Comparison of ENCODE assay signal across 13 mouse cellular contexts in the genomic region with DNA sequence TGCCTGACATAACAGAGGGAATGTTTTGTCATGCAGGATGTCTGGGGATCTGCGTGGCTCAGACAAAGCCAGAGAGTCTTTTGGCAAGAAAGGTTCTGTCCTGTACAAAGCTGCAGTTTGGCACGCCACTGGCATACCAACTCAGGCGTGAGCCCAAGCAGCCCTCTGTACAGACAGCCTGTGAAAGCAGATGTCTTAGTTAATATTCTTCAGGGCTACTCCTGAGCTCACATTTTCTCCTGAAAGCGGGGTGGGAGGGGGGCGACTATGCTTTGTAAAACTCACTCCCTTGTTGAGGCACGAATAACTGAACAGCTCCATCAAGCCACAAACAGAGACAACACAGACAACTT. TPM values are rescaled to one million over a fixed set of nuclear protein-coding genes. Genes with fewer than 3 reads are reported as not detected.
DNase-seq lines count a peak whose midpoint lies in the region; ATAC-seq and TF ChIP-seq lines count a peak whose summit lies in the region.
"Had no signal": no experiment of that assay in that cellular context is flagged by ENCODE, and none has a peak within 500 bp of the region (broad histone marks: within the 10 kb centered on the region; RNA-seq: fewer than 3 reads in every experiment).

No protein-coding gene starts in this region.

- no peak for TF ChIP-seq CTCF in midbrain, postnatal 0 days (IDR thresholded peaks at IDR 0.05)

- 74% methylated on average over 6 of the region's 6 CpGs for WGBS in forebrain, embryonic 11.5 days
- WGBS in forebrain, embryonic 10.5 days = 82% methylated on average over 6 of the region's 6 CpGs
- 40% methylated on average over 6 of the region's 6 CpGs for WGBS in hindbrain, embryonic 13.5 days
- 26% methylated on average over 6 of the region's 6 CpGs for WGBS in midbrain, postnatal 0 days

- H3K4me1 ChIP-seq in forebrain, embryonic 11.5 days (replicated peaks; ENCODE audit: control insufficient read depth, insufficient read depth, low read length) = no peaks in the 10 kb centered on the region
- H3K4me1 ChIP-seq in forebrain, embryonic 10.5 days = peaks cover 11% of the 10 kb centered on the region
- peaks cover 19% of the 10 kb centered on the region for H3K4me1 ChIP-seq in hindbrain, embryonic 13.5 days (replicated peaks)
- no peaks in the 10 kb centered on the region for H3K4me1 ChIP-seq in midbrain, postnatal 0 days (ENCODE audit: insufficient read depth, low read length)

- no peak overlapping the region for H3K9ac ChIP-seq in forebrain, embryonic 11.5 days (ENCODE audit: low read length)
- H3K9ac ChIP-seq in hindbrain, embryonic 13.5 days = 0 out of 2 replicates have a peak overlapping the region, but pooled peaks have one; percentile 8
- H3K9ac ChIP-seq in midbrain, postnatal 0 days (replicated peaks; ENCODE audit: low read length, poor library complexity, severe bottlenecking) = no peak overlapping the region

- DNase-seq in forebrain, embryonic 11.5 days (ENCODE audit: low spot score) = no peak
- DNase-seq in forebrain, embryonic 10.5 days (ENCODE audit: extremely low spot score, low spot score) = no peak
- peak; percentile 54 for DNase-seq in brain, adult 2 months (ENCODE audit: low read depth, low spot score)
- peak; percentile 94 for DNase-seq in midbrain, postnatal 0 days (ENCODE audit: low spot score)
- DNase-seq in heart, postnatal 10 days = no peak
- no peak for DNase-seq in adrenal gland, postnatal 14 days
- no peak for DNase-seq in kidney, adult 8-10 months
- DNase-seq: adrenal gland, postnatal 25 days; B cell, adult 2 months; kidney, postnatal 4 days; liver had no signal

- H3K27me3 ChIP-seq in forebrain, embryonic 11.5 days (ENCODE audit: control insufficient read depth, insufficient read depth, low read length) = no peaks in the 10 kb centered on the region
- no peaks in the 10 kb centered on the region for H3K27me3 ChIP-seq in forebrain, embryonic 10.5 days (ENCODE audit: poor library complexity, severe bottlenecking)
- no peaks in the 10 kb centered on the region for H3K27me3 ChIP-seq in hindbrain, embryonic 13.5 days
- no peaks in the 10 kb centered on the region for H3K27me3 ChIP-seq in midbrain, postnatal 0 days (ENCODE audit: insufficient read depth, low read length)

- H3K27ac ChIP-seq in forebrain, embryonic 11.5 days (ENCODE audit: low read depth, low read length) = no peak overlapping the region
- no peak overlapping the region for H3K27ac ChIP-seq in forebrain, embryonic 10.5 days
- H3K27ac ChIP-seq in hindbrain, embryonic 13.5 days = peak overlapping the region; percentile 91
- H3K27ac ChIP-seq in midbrain, postnatal 0 days (ENCODE audit: low read depth, low read length) = peak overlapping the region; percentile 70

- no peaks in the 10 kb centered on the region for H3K36me3 ChIP-seq in forebrain, embryonic 11.5 days (ENCODE audit: control insufficient read depth, insufficient read depth, low read length)
- H3K36me3 ChIP-seq in forebrain, embryonic 10.5 days (replicated peaks) = no peaks in the 10 kb centered on the region
- H3K36me3 ChIP-seq in hindbrain, embryonic 13.5 days = no peaks in the 10 kb centered on the region
- H3K36me3 ChIP-seq in midbrain, postnatal 0 days (ENCODE audit: insufficient read depth, low read length) = no peaks in the 10 kb centered on the region

- H3K4me2 ChIP-seq in forebrain, embryonic 11.5 days (ENCODE audit: low read depth, low read length, severe bottlenecking) = no peak overlapping the region
- peak overlapping the region; percentile 33 for H3K4me2 ChIP-seq in hindbrain, embryonic 13.5 days
- H3K4me2 ChIP-seq in midbrain, postnatal 0 days (ENCODE audit: low read depth, low read length, poor library complexity, severe bottlenecking) = peak overlapping the region; percentile 1

- H3K4me3 ChIP-seq in forebrain, embryonic 11.5 days (ENCODE audit: low read depth, low read length) = no peak overlapping the region
- H3K4me3 ChIP-seq in forebrain, embryonic 10.5 days = no peak overlapping the region
- no peak overlapping the region for H3K4me3 ChIP-seq in hindbrain, embryonic 13.5 days
- H3K4me3 ChIP-seq in midbrain, postnatal 0 days (ENCODE audit: low read depth, low read length) = no peak overlapping the region
- H3K4me3 ChIP-seq: erythroblast, embryonic 14.5 days had no signal

- H3K9me3 ChIP-seq in forebrain, embryonic 11.5 days (ENCODE audit: control insufficient read depth, low read length) = no peaks in the 10 kb centered on the region
- H3K9me3 ChIP-seq in forebrain, embryonic 10.5 days = no peaks in the 10 kb centered on the region
- H3K9me3 ChIP-seq in hindbrain, embryonic 13.5 days = no peaks in the 10 kb centered on the region
- H3K9me3 ChIP-seq in midbrain, postnatal 0 days (ENCODE audit: low read length) = no peaks in the 10 kb centered on the region

- peak; percentile 79 for ATAC-seq in forebrain, embryonic 11.5 days (replicated peaks; ENCODE audit: low FRiP score)
- peak; percentile 95 for ATAC-seq in hindbrain, embryonic 13.5 days (ENCODE audit: low FRiP score)
- ATAC-seq in midbrain, postnatal 0 days (ENCODE audit: low FRiP score) = peak; percentile 95

- intact Hi-C loops in heart, postnatal 10 days (cut with DNase I) = no loop called here

RNA-seq across cellular contexts. Expression of gene Utp18, which starts 56.3 kb away (rescaled TPM):
- polyA plus RNA-seq in forebrain, embryonic 11.5 days (2014; fragmentation: Nextera tagmentation; extraction: Ambion mirVana) = 48.4 and 51.2 TPM in 2 replicates
- 38.6 and 38.8 TPM in 2 replicates for polyA plus RNA-seq in forebrain, embryonic 10.5 days (2016; fragmentation: Nextera tagmentation; extraction: Ambion mirVana)
- polyA plus RNA-seq in hindbrain, embryonic 13.5 days (2015; fragmentation: Nextera tagmentation; extraction: Ambion mirVana) = 29.9 and 31.8 TPM in 2 replicates
- total RNA-seq in midbrain, postnatal 0 days (2014; rRNA removed) = 35.3 and 37.1 TPM in 2 replicates
- polyA plus RNA-seq in midbrain, postnatal 0 days (2015; fragmentation: Nextera tagmentation; extraction: Ambion mirVana) = 22.3 and 25.9 TPM in 2 replicates
- 10 to 100 TPM; 12.8 to 14.5 TPM for total RNA-seq in heart, postnatal 10 days (2021)
- total RNA-seq in adrenal gland, postnatal 14 days (2021) = 20.6 and 23.7 TPM in 2 replicates

RNA-seq across cellular contexts. Expression of gene Mbtd1, which starts 56.3 kb away (rescaled TPM):
- polyA plus RNA-seq in forebrain, embryonic 11.5 days (2014; fragmentation: Nextera tagmentation; extraction: Ambion mirVana) = 33.9 and 37.2 TPM in 2 replicates
- polyA plus RNA-seq in forebrain, embryonic 10.5 days (2016; fragmentation: Nextera tagmentation; extraction: Ambion mirVana) = 41.1 and 42.7 TPM in 2 replicates
- 34.5 and 34.8 TPM in 2 replicates for polyA plus RNA-seq in hindbrain, embryonic 13.5 days (2015; fragmentation: Nextera tagmentation; extraction: Ambion mirVana)
- 10.5 and 20.1 TPM in 2 replicates for total RNA-seq in midbrain, postnatal 0 days (2014; rRNA removed)
- 8.0 and 11.6 TPM in 2 replicates for polyA plus RNA-seq in midbrain, postnatal 0 days (2015; fragmentation: Nextera tagmentation; extraction: Ambion mirVana)
- total RNA-seq in heart, postnatal 10 days (2021) = 10 to 100 TPM; 31.4 to 36.5 TPM
- total RNA-seq in adrenal gland, postnatal 14 days (2021) = 33.8 and 41.8 TPM in 2 replicates

Comparison
In these comparisons a context has a peak if more than half of its experiments do, and no peak if none do; other contexts are left out.
1. DNase-seq: peak in brain, adult 2 months (single experiment) and midbrain, postnatal 0 days (single experiment); none in forebrain, embryonic 11.5 days (single experiment), forebrain, embryonic 10.5 days (single experiment), heart, postnatal 10 days (0 of 2), adrenal gland, postnatal 14 days (single experiment) and kidney, adult 8-10 months (0 of 2).
2. H3K27ac ChIP-seq: peak in hindbrain, embryonic 13.5 days (single experiment) and midbrain, postnatal 0 days (single experiment); none in forebrain, embryonic 11.5 days (single experiment) and forebrain, embryonic 10.5 days (single experiment).
3. Peak in every context shown above with its lines, with median percentiles within 50 percentile points of each other: ATAC-seq.